Mouse (Mus musculus): ENCODE measurements around the gene Pcnx. TPM values are rescaled to one million over a fixed set of nuclear protein-coding genes. Genes with fewer than 3 reads are reported as not detected.

Gene Pcnx
- polyA plus RNA-seq, 1 experiment, result not detected

GRCm38 (mm10) chr12:81860308-81861181 is 722 bp downstream of the Pcnx start:
- no peak for TF ChIP-seq POLR2A (IDR thresholded peaks at IDR 0.05; ENCODE audit: insufficient read depth, low read depth, low read length)
- TF ChIP-seq CTCF (IDR thresholded peaks at IDR 0.05; ENCODE audit: insufficient read depth, low read depth, low read length), result no peak
- H3K27ac ChIP-seq (ENCODE audit: insufficient read depth, low read depth, low read length), result peak overlapping the region; percentile 57
- H3K4me3 ChIP-seq (ENCODE audit: insufficient read depth, low read depth, low read length), result peak overlapping the region; percentile 64
- WGBS, result under 1% methylated on average over 107 of the region's 107 CpGs
- peaks cover 13% of the 10 kb centered on the region for H3K4me1 ChIP-seq (ENCODE audit: control insufficient read depth, insufficient read depth, low read length)

- Histone ChIP-seq H3K4me1 (ENCODE audit: control insufficient read depth, insufficient read depth, low read length) (peaks cover 11% of the 10 kb centered on the region), H3K4me3 (ENCODE audit: insufficient read depth, low read depth, low read length) (peak overlapping the region; percentile 64), H3K27ac (ENCODE audit: insufficient read depth, low read depth, low read length) (no peak overlapping the region)
- TF ChIP-seq POLR2A (IDR thresholded peaks at IDR 0.05; ENCODE audit: insufficient read depth, low read depth, low read length), result no peak
- no peak for TF ChIP-seq CTCF (IDR thresholded peaks at IDR 0.05; ENCODE audit: insufficient read depth, low read depth, low read length)
- WGBS, result 10% methylated on average over 18 of the region's 18 CpGs
Measured at GRCm38 (mm10) chr12:81861199-81862085, 1.6 kb downstream of the Pcnx start.

- Histone ChIP-seq H3K4me3 (ENCODE audit: insufficient read depth, low read depth, low read length) (peak overlapping the region; percentile 23), H3K4me1 (ENCODE audit: control insufficient read depth, insufficient read depth, low read length) (peaks cover 11% of the 10 kb centered on the region), H3K27ac (ENCODE audit: insufficient read depth, low read depth, low read length) (no peak overlapping the region)
- WGBS, result 18% methylated on average over 8 of the region's 8 CpGs
- no peak for TF ChIP-seq CTCF (IDR thresholded peaks at IDR 0.05; ENCODE audit: insufficient read depth, low read depth, low read length)
- no peak for TF ChIP-seq POLR2A (IDR thresholded peaks at IDR 0.05; ENCODE audit: insufficient read depth, low read depth, low read length)
Measured at GRCm38 (mm10) chr12:81862351-81862802, 2.6 kb downstream of the Pcnx start.

GRCm38 (mm10) chr12:81863949-81864348 is 4.1 kb downstream of the Pcnx start:
- TF ChIP-seq CTCF (IDR thresholded peaks at IDR 0.05; ENCODE audit: insufficient read depth, low read depth, low read length) (no peak), POLR2A (IDR thresholded peaks at IDR 0.05; ENCODE audit: insufficient read depth, low read depth, low read length) (no peak)
- Histone ChIP-seq H3K4me3 (ENCODE audit: insufficient read depth, low read depth, low read length) (no peak overlapping the region), H3K27ac (ENCODE audit: insufficient read depth, low read depth, low read length) (no peak overlapping the region), H3K4me1 (ENCODE audit: control insufficient read depth, insufficient read depth, low read length) (peaks cover 11% of the 10 kb centered on the region)
- WGBS, result 97% methylated on average over 4 of the region's 4 CpGs

- 87% methylated on average over 6 of the region's 6 CpGs for WGBS
- Histone ChIP-seq H3K4me1 (ENCODE audit: control insufficient read depth, insufficient read depth, low read length) (peaks cover 11% of the 10 kb centered on the region), H3K27ac (ENCODE audit: insufficient read depth, low read depth, low read length) (no peak overlapping the region), H3K4me3 (ENCODE audit: insufficient read depth, low read depth, low read length) (no peak overlapping the region)
- no peak for TF ChIP-seq POLR2A (IDR thresholded peaks at IDR 0.05; ENCODE audit: insufficient read depth, low read depth, low read length)
Measured at GRCm38 (mm10) chr12:81865183-81865582, 5.4 kb downstream of the Pcnx start.

GRCm38 (mm10) chr12:81867316-81867715 is 7.5 kb downstream of the Pcnx start:
- WGBS, result 92% methylated on average over 4 of the region's 4 CpGs
- no peak overlapping the region for H3K27ac ChIP-seq (ENCODE audit: insufficient read depth, low read depth, low read length)
- TF ChIP-seq CTCF (IDR thresholded peaks at IDR 0.05; ENCODE audit: insufficient read depth, low read depth, low read length) (no peak), POLR2A (IDR thresholded peaks at IDR 0.05; ENCODE audit: insufficient read depth, low read depth, low read length) (no peak)

GRCm38 (mm10) chr12:81869205-81869940 is 9.6 kb downstream of the Pcnx start:
- H3K27ac ChIP-seq (ENCODE audit: insufficient read depth, low read depth, low read length), result no peak overlapping the region
- no peak for TF ChIP-seq CTCF (IDR thresholded peaks at IDR 0.05; ENCODE audit: insufficient read depth, low read depth, low read length)
- TF ChIP-seq POLR2A (IDR thresholded peaks at IDR 0.05; ENCODE audit: insufficient read depth, low read depth, low read length), result no peak

More at GRCm38 (mm10) chr12:81867316-81867715, 7.5 kb downstream of the Pcnx start:
- no peak overlapping the region for H3K4me3 ChIP-seq (ENCODE audit: insufficient read depth, low read depth, low read length)
- peaks cover 6% of the 10 kb centered on the region for H3K4me1 ChIP-seq (ENCODE audit: control insufficient read depth, insufficient read depth, low read length)

GRCm38 (mm10) chr12:81873345-81873744 is 13.5 kb downstream of the Pcnx start:
- H3K27ac ChIP-seq (ENCODE audit: insufficient read depth, low read depth, low read length), result no peak overlapping the region
- no peak for TF ChIP-seq CTCF (IDR thresholded peaks at IDR 0.05; ENCODE audit: insufficient read depth, low read depth, low read length)
- TF ChIP-seq POLR2A (IDR thresholded peaks at IDR 0.05; ENCODE audit: insufficient read depth, low read depth, low read length), result no peak
- H3K4me3 ChIP-seq (ENCODE audit: insufficient read depth, low read depth, low read length), result no peak overlapping the region
- no peaks in the 10 kb centered on the region; the same call in 1 of the 2 replicates for H3K4me1 ChIP-seq (ENCODE audit: control insufficient read depth, insufficient read depth, low read length)
- WGBS, result 62% methylated on average over 4 of the region's 4 CpGs

More at GRCm38 (mm10) chr12:81869205-81869940, 9.6 kb downstream of the Pcnx start:
- H3K4me3 ChIP-seq (ENCODE audit: insufficient read depth, low read depth, low read length), result no peak overlapping the region
- peaks cover 2% of the 10 kb centered on the region; the same call in 1 of the 2 replicates for H3K4me1 ChIP-seq (ENCODE audit: control insufficient read depth, insufficient read depth, low read length)
- 67% methylated on average over 3 of the region's 3 CpGs for WGBS
